Mouse (Mus musculus) heart, adult 2 months (tissue): ENCODE results near the gene Ppargc1a.

Experiments
- CTCF ChIP-seq: fragments of 200-600 bp; IDR thresholded peaks from 2 replicates; pipeline ENCODE4 v1.8.1; 2022; ENCODE audit warnings: antibody characterized with exemption, mild to moderate bottlenecking, moderate library complexity
- POLR2A ChIP-seq: fragments of 200-500 bp; IDR thresholded peaks from 2 replicates; pipeline ENCODE4 v1.6.1; 2011; ENCODE audit warnings: mild to moderate bottlenecking, low read depth, low read length, control low read depth; ENCODE audit not compliant: insufficient read depth

- TF ChIP-seq CTCF (no peak), POLR2A (no peak)
Measured at GRCm38 (mm10) chr5:51591537-51592154, 24.1 kb upstream of the Ppargc1a start.
